Mouse (Mus musculus): ENCODE results near the gene Kif1c. TPM values are rescaled to one million over a fixed set of nuclear protein-coding genes. Genes with fewer than 3 reads are reported as not detected.

Gene Kif1c
- 1.1 and 1.7 TPM in 2 replicates for total RNA-seq (2015; ENCODE audit: low replicate concordance)
- 2.7 and 3.6 TPM in 2 replicates for total RNA-seq (2017; ENCODE audit: low replicate concordance)

GRCm38 (mm10) chr11:70699722-70700556 is at the start of gene Kif1c, which contains the start of gene Inca1:
TSS of gene Kif1c (plus strand) at chr11:70700548.
TSS of gene Inca1 (minus strand) at chr11:70700155.
- ATAC-seq (replicated peaks; ENCODE audit: low FRiP score, poor library complexity, severe bottlenecking): peak; percentile 97

GRCm38 (mm10) chr11:70651391-70651790 is 49.0 kb upstream of the Kif1c start:
- no peak for ATAC-seq (replicated peaks; ENCODE audit: low FRiP score, poor library complexity, severe bottlenecking)

DNA sequence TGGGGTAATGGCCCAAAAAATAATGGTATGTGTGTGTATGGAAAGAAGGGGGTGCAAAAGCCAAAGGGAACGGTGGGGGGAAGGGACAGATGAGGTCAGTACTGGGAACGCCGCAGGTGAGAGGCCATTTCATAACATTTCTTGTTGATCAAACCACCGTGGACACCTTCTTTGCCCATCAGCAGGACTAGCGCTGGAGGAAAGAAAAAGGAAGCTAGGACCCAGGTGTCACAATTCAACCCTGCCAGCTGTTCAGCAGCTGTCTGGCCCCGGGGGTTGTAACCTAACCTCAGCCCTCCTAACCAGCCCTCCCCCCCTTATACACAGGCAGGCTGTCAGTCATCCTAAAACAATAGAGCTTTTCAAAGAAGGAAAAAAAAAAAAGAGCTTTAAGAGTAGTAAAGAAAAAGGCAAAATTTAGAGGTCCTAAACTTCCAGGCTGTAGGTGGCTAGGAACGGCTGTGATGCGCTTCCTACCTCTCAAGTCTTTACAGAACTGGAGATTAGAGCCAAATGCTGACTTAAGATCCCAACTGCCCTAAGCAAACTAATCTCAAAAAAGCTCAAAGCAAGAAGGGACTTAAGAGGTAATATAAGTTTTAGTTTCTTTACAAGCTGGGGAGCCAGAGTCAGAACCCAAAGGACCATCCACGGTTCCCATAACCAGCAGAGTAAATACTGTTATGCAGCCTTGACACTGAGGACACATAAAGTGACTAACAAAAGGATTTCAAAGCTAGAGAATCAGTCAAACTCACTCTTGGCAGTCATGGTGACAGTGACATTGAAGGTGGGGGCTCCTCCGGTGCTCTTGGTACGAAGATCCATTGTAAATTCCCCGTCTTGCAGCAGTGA is 48.1 kb upstream of the Kif1c start:
- no peak for ATAC-seq (replicated peaks; ENCODE audit: low FRiP score, poor library complexity, severe bottlenecking)

- no peak for ATAC-seq (replicated peaks; ENCODE audit: low FRiP score, poor library complexity, severe bottlenecking)
Measured at GRCm38 (mm10) chr11:70652884-70653344, 47.4 kb upstream of the Kif1c start.

- ATAC-seq (replicated peaks; ENCODE audit: low FRiP score, poor library complexity, severe bottlenecking): peak; percentile 54
Measured at GRCm38 (mm10) chr11:70653345-70654197, 46.8 kb upstream of the Kif1c start.

GRCm38 (mm10) chr11:70654198-70654922 is 46.0 kb upstream of the Kif1c start, which contains the start of gene Pfn1:
TSS of gene Pfn1 (minus strand) at chr11:70654644.
- peak; percentile 58 for ATAC-seq (replicated peaks; ENCODE audit: low FRiP score, poor library complexity, severe bottlenecking)

- ATAC-seq (replicated peaks; ENCODE audit: low FRiP score, poor library complexity, severe bottlenecking): peak; percentile 52
Measured at GRCm38 (mm10) chr11:70654923-70655570, 45.3 kb upstream of the Kif1c start.

DNA sequence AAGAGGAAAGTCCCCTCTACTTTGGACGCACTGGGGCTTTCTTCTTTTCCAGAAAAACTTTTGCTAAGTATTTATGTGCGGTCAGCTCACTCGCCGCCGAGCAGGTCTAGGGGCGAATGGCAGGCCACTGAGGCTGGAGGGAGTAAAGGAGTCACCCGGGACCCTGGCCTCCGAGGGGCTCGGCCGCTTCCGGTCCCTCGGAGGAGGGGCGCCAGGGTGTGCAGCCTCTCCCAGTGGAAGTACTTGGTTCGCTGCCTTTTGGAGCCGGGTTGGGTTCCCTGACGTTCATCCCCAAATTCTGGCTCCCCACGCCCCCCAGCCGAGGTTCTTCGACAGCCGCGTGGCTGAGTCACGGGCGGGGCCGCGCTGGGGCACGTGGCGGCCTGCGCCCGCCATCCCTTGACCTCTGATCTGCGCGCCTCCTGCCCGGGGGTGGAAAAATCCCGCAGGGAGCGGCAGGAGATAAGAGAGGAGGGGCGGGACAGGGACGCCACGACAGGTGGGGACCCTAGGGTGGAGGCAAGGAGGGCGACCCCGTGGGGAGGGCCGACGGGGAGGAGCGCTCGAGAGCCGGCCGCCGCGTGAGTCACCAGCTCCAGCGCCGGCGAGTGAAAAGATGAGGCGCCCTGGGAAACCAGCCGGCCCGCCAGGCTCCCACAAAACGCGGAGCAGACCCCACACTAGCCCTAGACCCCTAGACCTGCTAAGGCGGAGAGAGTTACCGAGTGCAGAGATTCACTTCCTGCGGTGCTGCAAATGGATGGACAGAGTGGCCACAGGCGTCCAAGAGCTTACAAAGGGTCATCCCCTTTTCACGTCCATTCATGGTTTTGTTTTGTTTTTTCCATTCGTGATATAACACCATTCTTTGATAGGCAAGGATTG is 44.5 kb upstream of the Kif1c start:
- ATAC-seq (replicated peaks; ENCODE audit: low FRiP score, poor library complexity, severe bottlenecking): no peak

DNA sequence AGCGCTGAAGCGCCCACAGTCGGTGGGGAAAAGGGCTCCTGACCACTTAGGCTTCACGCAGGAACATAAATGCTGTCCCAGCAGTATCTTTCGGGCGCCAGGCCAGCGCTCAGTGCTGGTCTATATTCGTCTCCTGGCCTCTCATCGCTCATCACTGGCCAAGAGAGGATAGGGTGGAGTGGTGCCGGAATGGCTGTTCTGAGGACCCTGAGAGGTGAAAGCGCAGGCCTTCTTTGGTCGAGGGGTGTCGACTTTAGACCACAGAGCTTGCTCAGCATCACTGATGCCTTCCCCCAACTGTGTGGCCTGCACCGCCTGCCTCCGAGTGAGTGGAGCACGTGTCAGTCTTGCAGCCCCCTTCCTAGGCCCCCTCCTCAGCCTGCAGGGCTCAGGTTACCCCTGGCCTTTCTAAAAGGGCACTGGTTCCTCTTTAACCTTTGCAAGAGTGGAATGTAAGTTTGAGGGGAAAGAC is 43.9 kb upstream of the Kif1c start:
- no peak for ATAC-seq (replicated peaks; ENCODE audit: low FRiP score, poor library complexity, severe bottlenecking)

DNA sequence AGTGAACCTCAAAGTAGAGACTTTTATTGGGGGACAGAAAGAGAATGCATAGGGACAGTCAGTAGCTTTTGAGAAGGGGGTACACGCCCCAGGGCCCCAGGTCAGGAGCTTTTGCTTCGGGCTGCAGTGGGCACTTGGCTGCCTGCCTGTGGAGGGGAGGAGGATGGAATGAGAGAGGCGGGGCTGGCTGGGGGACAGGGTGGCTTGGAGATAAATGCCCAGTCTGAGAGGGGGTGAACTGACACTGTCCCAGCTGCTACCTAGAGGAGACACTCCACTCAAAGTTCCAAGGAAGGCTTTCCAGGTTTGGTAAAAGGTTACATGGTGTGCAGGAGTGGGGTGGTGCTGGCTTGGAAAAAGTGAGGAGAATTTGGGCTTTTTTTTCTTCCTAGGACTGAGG is 43.4 kb upstream of the Kif1c start, which contains the start of gene Eno3:
Gene Eno3, plus strand, starts transcription at position 239 of the 400 bp plus-strand sequence.
- no peak for ATAC-seq (replicated peaks; ENCODE audit: low FRiP score, poor library complexity, severe bottlenecking)

DNA sequence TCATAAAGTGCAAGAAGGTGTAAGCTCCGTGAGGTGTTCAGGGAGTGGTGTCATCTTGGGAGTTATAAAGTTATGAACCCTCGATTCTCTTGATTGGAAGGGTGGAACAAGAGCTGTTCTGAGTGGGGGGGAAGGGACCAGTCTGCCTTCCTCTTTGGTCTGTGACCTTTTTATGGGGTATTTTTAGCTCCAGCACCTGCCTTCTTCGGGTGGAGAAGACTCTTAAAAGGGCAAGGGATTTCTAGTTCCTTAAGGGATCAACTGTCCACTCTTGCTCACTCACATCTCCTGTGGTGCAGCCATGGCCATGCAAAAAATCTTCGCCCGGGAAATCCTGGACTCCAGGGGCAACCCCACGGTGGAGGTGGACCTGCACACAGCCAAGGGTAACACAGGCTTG is 42.8 kb upstream of the Kif1c start:
- ATAC-seq (replicated peaks; ENCODE audit: low FRiP score, poor library complexity, severe bottlenecking): no peak

DNA sequence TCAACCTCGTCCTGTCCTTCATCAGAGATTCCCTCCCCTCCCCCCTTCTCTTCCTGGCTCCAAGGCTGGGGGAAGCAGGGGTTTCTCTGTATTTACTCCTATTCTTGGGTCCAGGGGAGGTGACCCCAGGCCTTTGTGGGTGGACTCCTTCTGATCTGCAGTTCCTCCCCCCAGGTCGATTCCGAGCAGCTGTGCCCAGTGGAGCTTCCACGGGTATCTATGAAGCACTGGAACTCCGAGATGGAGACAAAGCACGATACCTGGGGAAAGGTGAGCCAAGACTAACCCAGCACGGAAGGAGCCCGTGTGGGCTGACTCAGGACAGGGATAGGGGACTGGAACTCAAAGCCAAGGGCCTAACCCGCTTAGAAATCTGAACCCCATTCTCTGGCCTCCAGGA is 42.4 kb upstream of the Kif1c start:
- ATAC-seq (replicated peaks; ENCODE audit: low FRiP score, poor library complexity, severe bottlenecking): no peak

GRCm38 (mm10) chr11:70658521-70658920 is 41.8 kb upstream of the Kif1c start:
- no peak for ATAC-seq (replicated peaks; ENCODE audit: low FRiP score, poor library complexity, severe bottlenecking)

DNA sequence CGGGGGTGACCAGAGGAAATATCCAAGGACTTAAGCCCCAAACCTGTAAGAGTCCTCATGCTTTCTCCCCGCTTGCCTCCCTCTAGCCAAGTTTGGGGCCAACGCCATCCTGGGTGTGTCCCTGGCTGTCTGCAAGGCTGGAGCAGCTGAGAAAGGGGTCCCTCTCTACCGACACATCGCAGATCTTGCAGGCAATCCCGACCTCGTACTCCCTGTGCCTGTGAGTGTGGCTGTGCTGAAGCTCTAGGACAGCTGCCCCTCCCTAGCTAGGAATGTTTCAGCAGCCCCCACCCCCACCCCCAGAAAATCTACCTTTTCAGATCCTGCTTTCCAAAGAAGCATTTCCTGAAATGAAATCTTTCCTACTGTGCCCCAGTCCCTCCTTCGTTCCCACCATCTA is 41.4 kb upstream of the Kif1c start:
- no peak for ATAC-seq (replicated peaks; ENCODE audit: low FRiP score, poor library complexity, severe bottlenecking)

DNA sequence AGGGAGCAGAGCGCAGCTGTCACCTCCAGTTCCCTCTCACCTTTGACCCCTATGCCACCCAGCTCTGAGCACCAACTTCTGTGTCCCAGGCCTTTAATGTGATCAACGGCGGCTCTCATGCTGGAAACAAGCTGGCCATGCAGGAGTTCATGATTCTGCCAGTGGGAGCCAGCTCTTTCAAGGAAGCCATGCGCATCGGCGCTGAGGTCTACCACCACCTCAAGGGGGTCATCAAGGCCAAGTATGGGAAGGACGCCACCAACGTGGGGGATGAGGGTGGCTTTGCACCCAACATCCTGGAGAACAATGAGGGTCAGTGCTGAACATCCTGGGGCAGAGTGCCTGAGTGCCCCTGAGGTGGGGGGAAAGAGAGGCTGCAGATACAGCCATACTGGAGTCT is 39.8 kb upstream of the Kif1c start:
- no peak for ATAC-seq (replicated peaks; ENCODE audit: low FRiP score, poor library complexity, severe bottlenecking)

DNA sequence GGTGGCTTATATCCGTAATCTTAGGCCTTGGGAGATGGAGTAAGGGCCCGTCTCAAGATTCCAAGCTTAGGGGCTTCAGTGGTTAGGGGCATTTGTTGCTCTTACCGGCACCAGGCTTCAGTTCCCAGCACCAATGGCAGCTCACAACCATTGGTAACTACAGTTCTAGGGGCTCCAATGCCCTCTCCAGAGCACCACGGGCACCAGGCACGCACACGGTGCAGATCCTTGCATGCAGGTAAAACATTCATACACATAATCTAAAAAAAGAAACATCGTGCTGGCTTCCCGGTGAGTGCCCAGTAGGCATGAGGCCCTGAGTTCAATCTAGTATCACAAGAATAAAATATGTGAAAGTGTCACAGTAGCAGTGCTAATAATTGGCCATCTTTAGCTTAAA is 37.2 kb upstream of the Kif1c start:
- no peak for ATAC-seq (replicated peaks; ENCODE audit: low FRiP score, poor library complexity, severe bottlenecking)

- ATAC-seq (replicated peaks; ENCODE audit: low FRiP score, poor library complexity, severe bottlenecking): no peak
Measured at GRCm38 (mm10) chr11:70663957-70664356, 36.4 kb upstream of the Kif1c start.
